Mouse (Mus musculus) midbrain, embryonic 12.5 days (tissue): ENCODE measurements at regions not wholly inside any gene's neighbourhood (a gene's known extent, or its start where the extent isn't known, plus 50 kb on each side); places are given as distances from the start of the nearest gene placed in this dataset.
A peak's percentile ranks its signal among the peaks of the same experiment; 100 is the strongest.

ENCODE experiments used
- ATAC-seq: fragments of 200-750 bp; cut with Nextera tagmentation; 2 replicates; pipeline ENCODE4 v1.8.0; 2017; ENCODE audit warnings: low read depth, moderate TSS enrichment, moderate library complexity; ENCODE audit not compliant: low FRiP score
- H3K27ac ChIP-seq: fragments of 300-500 bp; sonication (generic); replicated peaks from 2 replicates; pipeline ENCODE4 v1.5.1; 2016; ENCODE audit warnings: mild to moderate bottlenecking
- H3K27me3 ChIP-seq: fragments of 300-500 bp; sonication (generic); 2 replicates; pipeline ENCODE4 v1.6.1; 2016; ENCODE audit warnings: mild to moderate bottlenecking
- H3K36me3 ChIP-seq: fragments of 300-500 bp; sonication (generic); 2 replicates; pipeline ENCODE4 v1.6.1; 2016
- H3K4me1 ChIP-seq: fragments of 300-500 bp; sonication (generic); 2 replicates; pipeline ENCODE4 v1.6.1; 2016
- H3K4me2 ChIP-seq: fragments of 300-500 bp; sonication (generic); replicated peaks from 2 replicates; pipeline ENCODE4 v1.6.1; 2016; ENCODE audit warnings: mild to moderate bottlenecking, moderate library complexity
- H3K4me3 ChIP-seq: fragments of 300-500 bp; sonication (generic); 2 replicates; pipeline ENCODE4 v1.5.1; 2016; ENCODE audit warnings: mild to moderate bottlenecking
- H3K9ac ChIP-seq: fragments of 300-500 bp; sonication (generic); replicated peaks from 2 replicates; pipeline ENCODE4 v1.6.1; 2016; ENCODE audit warnings: mild to moderate bottlenecking, moderate library complexity
- H3K9me3 ChIP-seq: fragments of 300-500 bp; sonication (generic); 2 replicates; pipeline ENCODE4 v1.6.1; 2016; ENCODE audit warnings: mild to moderate bottlenecking
- WGBS: fragments of 180-500 bp; shearing (Covaris S2); methylation state at CpG from one replicate; pipeline ENCODE4 v1.1.7; 2016; 5-methylcytosine and 5-hydroxymethylcytosine counted together

DNA sequence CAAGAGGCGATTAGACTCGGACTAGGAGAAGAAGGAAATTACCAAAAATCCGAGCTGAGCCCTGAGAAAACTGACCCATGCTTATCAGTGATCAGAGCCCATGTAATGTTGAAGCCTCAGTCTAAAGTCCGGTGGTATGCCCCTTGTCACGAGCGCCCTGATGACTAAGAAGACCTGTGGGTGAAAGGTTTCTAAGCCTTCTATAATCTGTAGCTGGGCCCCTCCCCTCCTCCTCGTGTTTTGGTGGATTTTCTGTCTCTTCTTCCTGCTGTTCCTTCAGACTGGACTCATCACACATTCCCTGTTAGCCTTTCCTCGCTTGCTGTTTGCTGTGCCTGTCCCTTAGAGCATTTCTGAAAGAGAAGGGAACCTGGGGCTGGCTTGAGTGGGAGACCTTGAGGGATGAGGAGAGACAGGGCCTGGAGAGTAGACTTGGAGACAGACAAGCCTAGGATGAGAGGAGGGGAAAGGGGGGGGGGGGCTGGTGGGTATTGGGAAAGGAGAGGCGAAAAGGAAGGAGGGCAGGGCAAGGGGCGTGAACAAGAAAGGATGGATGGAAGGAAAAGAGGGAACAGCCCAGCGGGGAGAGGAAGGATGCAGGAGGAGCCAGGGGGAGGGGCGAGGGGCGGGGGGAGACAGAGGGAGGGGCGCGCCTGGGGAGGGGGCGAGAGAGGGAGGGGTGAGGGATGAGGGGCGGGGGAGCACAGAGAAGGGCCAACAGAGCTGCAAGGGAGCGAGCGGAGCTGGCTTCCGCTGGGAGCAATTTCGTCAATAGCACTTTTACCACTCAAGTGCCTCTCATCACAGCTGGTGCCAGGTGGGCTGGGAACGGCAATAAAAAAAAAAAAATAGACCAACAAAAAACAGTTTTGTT is 165.4 kb downstream of the Tle3 start:
- ATAC-seq = 0 out of 2 replicates have a peak, but pooled peaks have one; percentile 52
- Histone ChIP-seq H3K4me2 (peak overlapping the region; percentile 37), H3K27me3 (peaks cover 4% of the 10 kb centered on the region; the same call in 1 of the 2 replicates), H3K4me3 (no peak overlapping the region), H3K27ac (peak overlapping the region; percentile 49; the same call in 1 of the 2 replicates), H3K9ac (no peak overlapping the region), H3K9me3 (no peaks in the 10 kb centered on the region), H3K36me3 (no peaks in the 10 kb centered on the region), H3K4me1 (peaks cover 17% of the 10 kb centered on the region)
- WGBS = 12% methylated on average over 13 of the region's 22 CpGs

DNA sequence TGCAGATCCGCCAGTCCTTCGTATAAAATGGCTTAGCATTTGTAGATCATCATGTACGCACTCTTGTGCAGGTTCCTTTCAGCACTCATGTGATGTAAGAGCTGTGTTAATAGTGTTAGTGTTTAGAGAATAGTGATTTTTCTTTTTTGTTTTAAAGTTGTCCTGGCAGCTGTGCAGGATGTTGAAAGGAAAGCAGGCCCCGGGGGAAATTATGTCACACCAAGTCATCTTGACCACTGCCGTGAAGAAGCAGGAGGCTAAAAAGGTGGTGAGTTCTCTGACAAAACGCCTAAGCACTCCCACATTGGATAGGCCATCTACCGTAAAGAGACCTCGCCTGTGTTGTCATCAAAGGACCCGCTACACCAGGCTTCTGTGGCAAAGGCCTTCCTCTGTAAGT is 161.1 kb downstream of the Tle3 start:
- peaks cover 50% of the 10 kb centered on the region for H3K4me1 ChIP-seq
- ATAC-seq = no peak

DNA sequence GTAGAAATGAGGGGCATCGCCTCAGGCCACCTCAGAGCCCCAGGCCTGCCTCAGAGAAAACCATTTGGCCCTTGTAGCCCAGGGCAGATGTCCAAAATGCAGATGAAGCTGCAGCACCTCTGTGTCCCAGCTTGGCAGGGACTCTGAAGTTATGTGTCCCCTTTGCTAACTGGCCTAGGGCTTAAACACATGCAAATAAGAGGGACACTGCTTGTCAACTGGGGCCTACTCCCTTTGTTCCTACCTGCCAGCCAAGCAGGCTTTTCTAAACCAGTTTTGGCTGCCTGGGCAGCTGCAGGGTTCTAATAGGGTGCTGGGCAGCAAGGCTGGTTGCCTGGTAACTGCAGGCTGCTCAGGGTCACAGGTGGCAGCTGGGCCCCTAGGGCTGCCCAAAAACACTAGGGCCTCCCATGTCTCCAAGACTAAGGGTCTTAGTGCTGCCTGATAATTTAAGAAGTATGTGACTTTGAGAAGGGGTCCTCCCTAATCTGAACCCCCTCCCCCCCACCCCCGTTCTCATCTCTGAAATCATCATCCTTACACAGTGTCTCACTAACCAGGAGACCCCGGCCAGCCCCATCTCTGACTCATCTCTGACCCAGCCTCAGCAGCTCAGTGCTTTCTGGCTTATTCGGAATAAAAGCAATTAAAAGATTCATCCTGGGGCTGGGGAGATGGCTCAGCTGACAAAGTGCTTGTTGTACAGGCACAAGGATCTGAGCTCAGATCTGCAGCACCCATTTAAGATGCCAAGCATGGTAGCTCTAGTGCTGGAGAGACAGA is 158.3 kb downstream of the Tle3 start:
- H3K4me3 ChIP-seq = no peak overlapping the region
- WGBS = 16% methylated on average over 4 of the region's 4 CpGs

More for the DNA sequence above, 161.1 kb downstream of the Tle3 start:
- Histone ChIP-seq H3K27me3 (peaks cover 4% of the 10 kb centered on the region; the same call in 1 of the 2 replicates), H3K27ac (no peak overlapping the region), H3K4me3 (no peak overlapping the region), H3K4me2 (no peak overlapping the region), H3K9me3 (no peaks in the 10 kb centered on the region), H3K9ac (no peak overlapping the region), H3K36me3 (no peaks in the 10 kb centered on the region)
- WGBS = 84% methylated on average over 9 of the region's 9 CpGs

GRCm38 (mm10) chr9:61528286-61528865 is 156.2 kb downstream of the Tle3 start:
- Histone ChIP-seq H3K9ac (0 out of 2 replicates have a peak overlapping the region, but pooled peaks have one; percentile 15), H3K4me2 (no peak overlapping the region), H3K27me3 (0 out of 2 replicates have a peak, but pooled peaks cover 4% of the 10 kb centered on the region), H3K36me3 (no peaks in the 10 kb centered on the region), H3K9me3 (no peaks in the 10 kb centered on the region), H3K4me3 (no peak overlapping the region), H3K27ac (peak overlapping the region; percentile 56), H3K4me1 (peaks cover 50% of the 10 kb centered on the region)
- WGBS = 26% methylated on average over 12 of the region's 12 CpGs
- no peak for ATAC-seq

More for the DNA sequence above, 158.3 kb downstream of the Tle3 start:
- no peaks in the 10 kb centered on the region for H3K9me3 ChIP-seq
- H3K4me1 ChIP-seq = peaks cover 50% of the 10 kb centered on the region
- peak overlapping the region; percentile 10; the same call in 1 of the 2 replicates for H3K4me2 ChIP-seq
- H3K9ac ChIP-seq = no peak overlapping the region
- peak; percentile 84 for ATAC-seq
- H3K27me3 ChIP-seq = no peaks in the 10 kb centered on the region
- peak overlapping the region; percentile 71 for H3K27ac ChIP-seq
- H3K36me3 ChIP-seq = no peaks in the 10 kb centered on the region

DNA sequence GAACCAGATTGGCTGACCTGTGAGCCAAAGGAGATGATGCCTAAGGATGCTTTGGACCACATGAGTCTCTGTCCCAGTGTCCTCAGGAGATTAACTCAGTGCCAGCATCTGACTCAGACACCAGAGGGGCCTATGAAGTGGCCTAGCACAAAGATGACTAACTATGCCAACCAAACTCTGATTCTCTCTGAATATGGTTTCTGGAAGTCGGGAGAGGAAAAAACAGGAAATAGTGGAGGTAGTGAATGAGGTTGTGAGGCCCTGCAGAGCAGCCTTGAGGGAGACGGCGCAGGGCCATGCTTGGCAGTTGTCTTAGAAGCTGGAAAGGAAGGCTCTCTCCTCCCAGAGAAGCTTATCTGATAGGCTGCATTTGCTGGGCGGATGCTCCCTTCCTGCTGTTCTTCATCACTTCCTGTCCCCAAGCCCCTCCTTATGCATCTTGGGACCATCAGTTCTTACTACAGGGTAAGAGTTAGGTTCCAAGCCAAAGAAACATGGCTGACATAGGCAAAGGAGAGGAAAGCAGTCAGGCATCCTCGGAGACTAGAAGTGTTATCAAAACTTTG is 155.4 kb downstream of the Tle3 start:
- 0 out of 2 replicates have a peak, but pooled peaks cover 4% of the 10 kb centered on the region for H3K27me3 ChIP-seq
- H3K4me3 ChIP-seq = no peak overlapping the region
- H3K9ac ChIP-seq = no peak overlapping the region
- ATAC-seq = no peak
- peaks cover 6% of the 10 kb centered on the region; the same call in 1 of the 2 replicates for H3K9me3 ChIP-seq
- peaks cover 50% of the 10 kb centered on the region for H3K4me1 ChIP-seq
- H3K36me3 ChIP-seq = no peaks in the 10 kb centered on the region
- H3K4me2 ChIP-seq = no peak overlapping the region
- 0 out of 2 replicates have a peak overlapping the region, but pooled peaks have one; percentile 6 for H3K27ac ChIP-seq
- WGBS = 84% methylated on average over 5 of the region's 5 CpGs

DNA sequence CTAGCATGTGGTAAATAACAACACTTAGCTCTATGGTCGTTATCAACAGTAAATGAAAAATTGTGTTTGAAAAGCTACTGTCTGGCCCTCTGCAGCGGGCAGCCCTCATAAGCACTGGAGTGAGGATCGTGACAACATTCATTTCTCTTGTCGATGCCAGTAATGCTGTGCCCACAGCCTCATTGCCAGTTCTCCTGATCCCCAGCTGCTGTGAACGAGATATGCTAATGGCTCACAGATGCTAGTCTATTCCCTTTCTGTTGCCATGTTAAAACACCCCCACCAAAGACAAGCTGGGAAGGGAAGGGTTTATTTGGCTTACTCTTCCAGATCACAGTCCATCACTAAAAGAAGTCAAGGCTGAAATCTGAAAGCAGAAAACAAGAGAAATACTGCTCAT is 148.0 kb downstream of the Tle3 start:
- ATAC-seq = no peak
- no peaks in the 10 kb centered on the region for H3K36me3 ChIP-seq
- peaks cover 9% of the 10 kb centered on the region for H3K27me3 ChIP-seq
- 91% methylated on average over 5 of the region's 5 CpGs for WGBS
- H3K9me3 ChIP-seq = peaks cover 12% of the 10 kb centered on the region
- H3K27ac ChIP-seq = no peak overlapping the region
- no peak overlapping the region for H3K9ac ChIP-seq
- H3K4me2 ChIP-seq = no peak overlapping the region
- no peak overlapping the region for H3K4me3 ChIP-seq
- no peaks in the 10 kb centered on the region for H3K4me1 ChIP-seq

- 93% methylated on average over 7 of the region's 7 CpGs for WGBS
- ATAC-seq = no peak
Observed at GRCm38 (mm10) chr9:61517906-61518305, 145.7 kb downstream of the Tle3 start.

DNA sequence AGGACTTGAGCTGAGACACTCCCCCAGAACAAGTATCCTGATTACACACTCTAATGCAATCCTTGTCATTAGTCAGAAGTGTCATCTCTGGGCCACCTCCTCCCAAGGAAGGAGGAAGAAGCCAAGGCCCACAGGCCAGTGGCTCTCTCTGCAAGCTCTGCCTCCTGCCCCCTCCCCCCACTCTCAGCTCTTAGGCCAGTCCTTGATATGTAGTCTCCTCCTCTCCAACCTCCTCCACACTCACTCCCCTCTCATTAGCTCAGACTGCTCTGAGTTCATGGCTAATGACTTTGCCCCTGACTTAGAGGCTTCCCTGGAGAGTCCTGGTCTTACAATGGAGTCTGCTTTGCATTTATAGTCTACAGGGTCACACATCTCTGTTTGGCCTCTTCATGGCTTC is 139.3 kb downstream of the Tle3 start:
- no peaks in the 10 kb centered on the region for H3K9me3 ChIP-seq
- no peaks in the 10 kb centered on the region for H3K36me3 ChIP-seq
- ATAC-seq = no peak
- H3K27me3 ChIP-seq = peaks cover 30% of the 10 kb centered on the region
- peaks cover 28% of the 10 kb centered on the region for H3K4me1 ChIP-seq
- H3K27ac ChIP-seq = no peak overlapping the region; the same call in 1 of the 2 replicates
- no peak overlapping the region for H3K9ac ChIP-seq
- no peak overlapping the region for H3K4me2 ChIP-seq
- H3K4me3 ChIP-seq = no peak overlapping the region

More at GRCm38 (mm10) chr9:61517906-61518305, 145.7 kb downstream of the Tle3 start:
- Histone ChIP-seq H3K9ac (no peak overlapping the region), H3K4me3 (no peak overlapping the region), H3K27ac (no peak overlapping the region), H3K4me2 (no peak overlapping the region), H3K36me3 (no peaks in the 10 kb centered on the region), H3K9me3 (peaks cover 9% of the 10 kb centered on the region), H3K27me3 (peaks cover 4% of the 10 kb centered on the region), H3K4me1 (no peaks in the 10 kb centered on the region)

DNA sequence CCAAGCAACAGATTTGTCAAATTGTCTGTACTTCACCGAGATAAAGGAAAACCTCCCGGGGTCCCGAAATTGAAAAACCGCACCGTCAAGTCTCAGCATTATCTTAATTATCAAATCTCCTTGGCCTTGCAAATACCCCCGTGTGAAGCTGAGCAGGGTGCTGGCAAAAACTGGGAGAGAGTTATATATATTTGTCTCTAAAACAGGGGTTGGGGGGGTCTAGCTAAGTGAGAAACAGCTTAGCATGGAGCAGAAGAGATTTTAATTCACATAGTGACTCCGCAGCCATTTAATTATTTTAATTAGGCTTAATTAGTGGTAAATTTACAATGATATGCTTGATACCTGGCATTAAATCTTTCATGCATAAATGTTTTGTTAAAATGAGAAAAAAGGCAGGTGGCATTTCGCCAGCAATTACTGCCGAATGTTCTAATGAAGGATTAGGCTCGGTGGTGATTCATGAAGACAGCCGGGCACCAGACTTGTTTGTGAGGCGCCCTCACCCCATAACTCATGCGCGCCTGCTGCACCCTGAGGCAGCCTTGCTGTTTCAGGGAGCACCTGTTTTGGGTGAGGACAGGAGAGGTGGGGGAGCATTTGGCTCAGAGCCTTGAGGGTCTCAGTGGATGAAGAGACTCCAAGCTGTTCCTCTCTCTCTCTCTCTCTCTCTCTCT is 138.2 kb downstream of the Tle3 start:
- Histone ChIP-seq H3K27me3 (peaks cover 30% of the 10 kb centered on the region), H3K9me3 (no peaks in the 10 kb centered on the region)

GRCm38 (mm10) chr9:61509591-61510191 is 137.5 kb downstream of the Tle3 start:
- Histone ChIP-seq H3K4me3 (no peak overlapping the region), H3K9me3 (no peaks in the 10 kb centered on the region), H3K27me3 (peaks cover 30% of the 10 kb centered on the region), H3K27ac (no peak overlapping the region), H3K9ac (no peak overlapping the region), H3K36me3 (no peaks in the 10 kb centered on the region), H3K4me2 (peak overlapping the region; percentile 32), H3K4me1 (peaks cover 28% of the 10 kb centered on the region)
- ATAC-seq = peak; percentile 69
- WGBS = 16% methylated on average over 26 of the region's 26 CpGs

More for the DNA sequence above, 138.2 kb downstream of the Tle3 start:
- 18% methylated on average over 14 of the region's 14 CpGs for WGBS
- Histone ChIP-seq H3K27ac (no peak overlapping the region), H3K4me1 (peaks cover 28% of the 10 kb centered on the region), H3K4me2 (peak overlapping the region; percentile 32; the same call in 1 of the 2 replicates), H3K36me3 (no peaks in the 10 kb centered on the region), H3K4me3 (no peak overlapping the region), H3K9ac (no peak overlapping the region)
- ATAC-seq = no peak
